Mouse (Mus musculus) layer of hippocampus, postnatal 25 days (tissue): ENCODE measurements around the gene Sppl2b. TPM values are rescaled to one million over a fixed set of nuclear protein-coding genes. Genes with fewer than 3 reads are reported as not detected.

Experiments
- DNase-seq, 2 experiments: peaks; one replicate each; pipeline ENCODE4 v3.0.0; 2022; ENCODE audit warnings: mixed read lengths in 2 of 2, low spot score in 1 of 2; ENCODE audit errors: extremely low spot score in 1 of 2
- microRNA-seq, 2 experiments: library from miRNA; unstranded; fragments of <30 nt; microRNA quantifications; one replicate each; pipeline ENCODE4 v1.2.0; 2021
- total RNA-seq, 2 experiments: library from RNA; stranded (reverse); gene quantifications; 2 replicates each; pipeline ENCODE4 v1.2.3; 2021

Sppl2b gene
- total RNA-seq, 2 experiments from 2014 or later: 61.5 to 65.7 TPM

DNA sequence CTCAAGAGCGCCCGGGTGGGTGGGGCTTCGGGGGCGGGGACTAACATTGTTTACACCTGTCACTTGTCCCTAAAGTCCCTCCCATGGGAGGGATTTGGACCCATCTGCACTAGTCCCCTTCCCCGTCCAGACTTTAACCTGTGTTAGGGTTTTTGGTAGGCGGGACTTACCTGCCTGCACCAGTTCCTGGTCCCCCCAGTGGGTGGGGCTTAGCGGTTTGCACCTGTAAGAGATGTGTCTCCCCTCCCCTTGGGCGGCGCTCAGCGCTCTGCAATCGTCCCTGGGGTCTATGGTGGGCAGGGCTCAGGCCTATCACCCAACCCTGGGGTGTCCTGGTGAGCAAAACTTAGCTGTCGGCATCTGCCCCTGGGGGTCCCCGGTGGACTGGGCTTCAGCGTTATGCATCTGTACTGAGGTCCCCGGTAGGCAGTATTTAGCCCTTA, 62.3 kb downstream of the Sppl2b start:
- DNase-seq: no peak

DNA sequence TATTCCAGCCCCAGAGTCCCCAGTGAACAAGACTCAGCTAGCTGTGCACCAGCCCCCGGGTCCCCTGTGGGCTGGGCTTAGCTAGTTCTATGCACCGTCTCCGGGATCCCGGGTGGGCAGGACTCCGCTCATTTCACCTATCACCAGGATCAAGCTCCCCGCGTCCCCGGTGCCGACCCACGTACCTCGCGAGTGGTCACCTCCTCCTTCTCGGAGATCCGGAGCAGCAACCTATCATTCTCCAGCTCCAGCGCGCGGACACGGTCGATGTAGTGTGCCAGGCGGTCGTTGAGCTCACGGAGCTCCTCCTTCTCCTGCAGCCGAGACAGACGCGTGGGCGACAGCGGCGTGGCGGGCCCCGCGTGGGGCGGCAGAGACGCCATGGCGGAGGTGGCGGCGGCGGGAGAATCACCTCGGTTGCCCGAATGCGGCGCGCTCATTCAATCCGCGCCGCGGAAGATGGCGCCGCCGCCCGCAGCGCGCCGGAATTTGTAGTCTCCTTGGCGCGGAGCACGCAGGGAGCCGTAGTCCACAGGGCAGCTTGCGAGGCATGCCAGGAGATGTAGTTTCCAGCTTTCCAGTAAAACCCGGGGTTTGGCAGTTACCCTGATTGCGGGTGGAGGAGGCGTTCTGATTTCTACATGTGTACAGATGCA, 62.8 kb downstream of the Sppl2b start, which contains the start of gene Lmnb2:
Gene Lmnb2 (minus strand): TSS at position 467 of the 656 bp plus-strand sequence.
- DNase-seq: peak; percentile 66 to 68

Small RNA genes within 50 kb of the gene (microRNA-seq; reads per million reads assigned to microRNA genes)
- 4.2 to 4.8 reads per million in 2 experiments for gene Mir1982

Other genes with a start within 250 kb of the Sppl2b start
- gene Gm49322, start 249.3 kb upstream of the Sppl2b start, total RNA-seq: 1 to 10 TPM; 2.4 to 3.4 TPM
- gene Csnk1g2, start 232.4 kb upstream of the Sppl2b start, total RNA-seq: 100 to 1,000 TPM; 208 to 236 TPM
- 100 to 1,000 TPM; 103 to 107 TPM for gene Btbd2, start 198.2 kb upstream of the Sppl2b start, total RNA-seq
- 10 to 100 TPM; 45.0 to 50.9 TPM for gene Mknk2, start 177.2 kb upstream of the Sppl2b start, total RNA-seq
- 10 to 100 TPM; 13.0 to 13.6 TPM for gene Mob3a, start 153.3 kb upstream of the Sppl2b start, total RNA-seq
- 10 to 100 TPM; 46.4 to 61.7 TPM for gene Izumo4, start 153.1 kb upstream of the Sppl2b start, total RNA-seq
- 100 to 1,000 TPM; 128 to 143 TPM for gene Ap3d1, start 113.0 kb upstream of the Sppl2b start, total RNA-seq
- gene Dot1l, start 100.1 kb upstream of the Sppl2b start, total RNA-seq: 10 to 100 TPM; 39.9 to 60.6 TPM
- gene Sf3a2, start 57.1 kb upstream of the Sppl2b start, total RNA-seq: 10 to 100 TPM; 46.2 to 52.0 TPM
- 10 to 100 TPM; 63.6 to 71.6 TPM for gene Plekhj1, start 56.6 kb upstream of the Sppl2b start, total RNA-seq
- gene Amh, start 50.0 kb upstream of the Sppl2b start, total RNA-seq: 1 to 10 TPM; 2.3 to 3.2 TPM
- gene Jsrp1, start 41.8 kb upstream of the Sppl2b start, total RNA-seq: 1 to 10 TPM; 2.5 to 3.5 TPM
- 100 to 1,000 TPM; 491 to 550 TPM for gene Oaz1, start 28.6 kb upstream of the Sppl2b start, total RNA-seq
- gene Lingo3, start 11.2 kb upstream of the Sppl2b start, total RNA-seq: 10 to 100 TPM; 38.3 to 39.9 TPM
- gene Lsm7, start 66 bp upstream of the Sppl2b start, total RNA-seq: 10 to 100 TPM; 41.5 to 43.8 TPM
- under 1 TPM; 0.40 to 0.62 TPM for gene Tmprss9, start 16.6 kb downstream of the Sppl2b start, total RNA-seq
- gene Timm13, start 45.7 kb downstream of the Sppl2b start, total RNA-seq: 100 to 1,000 TPM; 145 to 167 TPM
- 10 to 100 TPM; 17.5 to 19.6 TPM for gene Lmnb2, start 63.0 kb downstream of the Sppl2b start, total RNA-seq
- gene Gadd45b, start 74.8 kb downstream of the Sppl2b start, total RNA-seq: 10 to 100 TPM; 15.0 to 16.7 TPM
- gene Gng7, start 159.7 kb downstream of the Sppl2b start, total RNA-seq: 100 to 1,000 TPM; 180 to 184 TPM
- gene Diras1, start 170.4 kb downstream of the Sppl2b start, total RNA-seq: 100 to 1,000 TPM in 1 of 2 experiments, 10 to 100 TPM in 1; 98.7 to 103 TPM
- gene Slc39a3, start 182.2 kb downstream of the Sppl2b start, total RNA-seq: 10 to 100 TPM; 67.5 to 74.9 TPM
- 100 to 1,000 TPM; 171 to 178 TPM for gene Sgta, start 204.9 kb downstream of the Sppl2b start, total RNA-seq
- gene Thop1, start 214.8 kb downstream of the Sppl2b start, total RNA-seq: 10 to 100 TPM; 51.3 to 54.6 TPM
- under 1 TPM; 0.81 to 0.94 TPM for gene Creb3l3, start 243.6 kb downstream of the Sppl2b start, total RNA-seq